Mouse (Mus musculus) layer of hippocampus, postnatal 14 days (tissue): ENCODE data around the gene Fam172a. TPM values are rescaled to one million over a fixed set of nuclear protein-coding genes. Genes with fewer than 3 reads are reported as not detected.
A peak's percentile ranks its signal among the peaks of the same experiment; 100 is the strongest.

ENCODE experiments used
- DNase-seq, 2 experiments: peaks; one replicate each; pipeline ENCODE4 v3.0.0; 2021 to 2022; ENCODE audit warnings: low spot score in 2 of 2, mixed read lengths in 1 of 2
- total RNA-seq, 2 experiments: library from RNA; stranded (reverse); gene quantifications; 2 replicates each; pipeline ENCODE4 v1.2.3; 2021

Gene Fam172a
- total RNA-seq, 2 experiments from 2014 or later: 39.0 to 40.7 TPM

DNA sequence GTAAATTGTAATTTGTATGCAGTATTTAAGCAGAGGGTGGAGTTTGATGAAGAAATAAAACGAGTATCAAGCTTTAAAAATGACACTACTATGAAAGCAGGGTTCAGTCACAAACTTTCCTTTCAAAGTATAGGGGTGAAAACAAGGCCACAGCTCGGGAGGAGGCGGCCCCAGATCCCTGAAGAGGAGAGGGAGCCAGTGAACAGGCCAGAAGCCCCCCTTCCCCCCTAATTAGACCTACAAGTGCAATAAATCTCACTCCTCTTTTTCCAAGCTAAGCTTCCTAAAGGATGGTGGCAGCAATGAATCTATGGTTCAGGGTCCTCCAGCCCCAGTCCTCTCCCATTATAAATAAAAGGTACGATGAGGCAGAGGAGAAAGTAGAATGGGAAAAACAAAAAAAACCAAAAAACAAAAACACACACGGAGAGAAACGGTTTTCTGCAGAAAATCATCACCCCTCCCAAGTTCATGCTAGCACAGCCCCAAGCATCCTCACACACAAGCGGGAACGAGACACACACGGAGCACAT, 495.5 kb downstream of the Fam172a start:
- peak in 1 of 2 experiments; percentile 37 for DNase-seq

DNA sequence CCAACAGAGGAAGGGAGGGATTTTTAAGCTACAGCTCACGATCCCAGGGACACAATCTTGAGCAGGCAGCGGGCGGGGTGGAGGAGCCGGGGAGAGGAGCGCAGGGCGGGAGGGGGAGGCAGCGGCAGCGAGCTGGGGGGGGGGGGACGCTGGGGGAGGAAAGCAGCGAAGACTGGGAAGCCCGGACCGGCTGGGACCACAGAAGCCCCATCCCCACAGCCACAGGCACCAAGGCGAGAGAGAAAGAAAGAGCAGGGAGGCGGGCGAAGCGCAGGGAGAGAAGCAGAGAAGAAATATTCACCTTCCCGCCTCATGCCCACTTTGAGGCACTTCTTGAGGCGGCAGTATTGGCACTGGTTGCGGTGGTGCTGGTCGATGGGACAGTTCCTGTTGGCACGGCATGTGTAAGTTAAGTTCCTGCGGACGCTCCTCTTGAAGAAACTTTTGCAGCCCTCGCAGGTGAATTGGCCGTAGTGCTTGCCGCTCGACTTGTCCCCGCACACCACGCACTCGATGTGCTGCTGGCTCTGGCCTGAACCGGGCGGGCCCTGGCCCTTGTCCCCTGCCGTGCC, 496.1 kb downstream of the Fam172a start:
- peak in 1 of 2 experiments; percentile 57 for DNase-seq

DNA sequence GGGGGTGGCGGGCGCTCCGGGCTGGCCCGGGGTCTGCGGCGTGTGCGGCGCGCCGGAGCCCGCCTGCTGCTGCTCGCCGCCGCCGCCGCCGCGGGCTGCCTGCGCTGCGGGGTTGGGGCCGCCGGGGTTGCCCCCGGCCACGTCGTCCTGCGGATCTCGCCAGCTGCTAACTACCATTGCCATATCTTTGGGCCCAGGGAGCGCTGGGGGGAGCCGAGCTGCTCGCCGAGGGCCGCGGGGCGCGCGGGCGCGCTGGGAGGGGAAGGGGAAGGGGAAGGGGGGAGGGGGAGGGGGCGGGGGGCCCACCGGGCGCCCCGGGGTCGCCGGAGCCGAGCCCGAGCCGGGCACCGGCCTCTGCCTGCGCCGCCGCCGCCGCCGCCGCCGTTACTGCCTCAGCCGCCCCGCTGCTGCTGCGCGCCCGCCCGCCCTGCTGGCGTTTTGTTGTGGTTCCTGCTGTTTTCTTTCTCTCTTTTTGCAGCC, 496.6 kb downstream of the Fam172a start:
- DNase-seq: peak in 1 of 2 experiments; percentile 43

DNA sequence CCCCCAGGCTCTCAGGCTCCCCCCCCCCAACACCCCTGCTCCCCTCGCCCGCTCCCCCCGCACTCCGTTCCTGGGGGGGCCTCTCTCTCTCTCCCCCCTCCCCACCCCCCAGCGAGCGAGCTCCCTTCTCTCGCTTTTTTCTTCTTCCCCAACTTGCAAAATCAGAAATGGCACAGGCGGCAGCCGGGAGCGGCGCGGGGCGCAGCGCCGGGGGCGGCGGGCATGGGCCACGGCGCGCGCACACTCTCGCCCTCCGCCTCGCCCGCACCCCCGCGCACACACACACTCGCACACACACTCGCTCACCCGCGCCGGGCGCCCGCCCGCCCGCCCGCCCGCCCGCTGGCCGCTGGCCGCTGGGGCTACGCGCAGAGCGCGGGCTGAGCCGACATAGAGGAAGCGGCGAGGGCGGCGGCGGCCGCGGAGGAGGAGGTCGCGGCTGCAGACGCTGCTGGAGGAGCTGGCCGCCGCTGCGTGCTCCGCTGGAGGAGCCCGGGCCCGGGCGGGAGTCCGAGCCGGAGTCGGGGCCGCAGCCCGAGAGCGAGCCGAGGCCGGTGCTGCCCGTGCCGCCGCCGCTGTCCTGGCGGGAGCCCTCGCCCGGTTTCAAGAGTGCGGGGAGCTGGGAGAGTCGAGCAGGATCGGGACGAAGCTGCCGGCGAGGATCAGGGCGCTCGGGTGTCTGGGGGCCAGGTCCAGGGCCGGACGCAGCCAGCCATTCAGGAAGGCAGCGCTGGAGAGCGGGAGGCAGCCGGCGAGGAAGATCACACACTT, 497.2 kb downstream of the Fam172a start:
- DNase-seq: peak in 1 of 2 experiments; percentile 64

DNA sequence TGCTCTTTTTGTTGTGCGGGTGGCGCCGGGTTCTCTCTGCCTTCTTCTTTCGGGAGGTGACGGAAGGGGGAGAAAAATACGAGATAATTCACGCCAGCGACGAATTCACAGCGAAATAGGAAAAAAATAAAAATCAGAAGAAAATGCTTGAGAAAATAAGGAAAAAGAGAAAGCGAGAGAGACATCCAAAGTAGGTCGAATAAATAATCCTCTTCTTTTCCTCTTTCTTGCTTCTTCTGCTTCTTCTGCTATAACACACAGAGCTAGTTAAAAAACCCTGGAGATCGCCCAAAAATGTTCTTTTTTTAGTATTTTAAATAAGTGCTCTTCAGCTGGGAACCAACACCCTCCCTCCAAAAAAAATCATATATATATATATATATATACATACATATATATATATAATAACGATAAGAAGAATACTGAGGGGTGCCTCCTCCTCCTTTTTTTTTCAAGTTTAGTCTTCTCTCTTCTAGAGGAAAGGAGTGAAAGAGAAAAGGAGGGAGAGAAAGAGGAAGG, 497.9 kb downstream of the Fam172a start, which contains the start of gene Nr2f1:
TSS of gene Nr2f1 (minus strand) at position 116 of the 519 bp plus-strand sequence.
- DNase-seq: peak in 1 of 2 experiments; percentile 48

DNA sequence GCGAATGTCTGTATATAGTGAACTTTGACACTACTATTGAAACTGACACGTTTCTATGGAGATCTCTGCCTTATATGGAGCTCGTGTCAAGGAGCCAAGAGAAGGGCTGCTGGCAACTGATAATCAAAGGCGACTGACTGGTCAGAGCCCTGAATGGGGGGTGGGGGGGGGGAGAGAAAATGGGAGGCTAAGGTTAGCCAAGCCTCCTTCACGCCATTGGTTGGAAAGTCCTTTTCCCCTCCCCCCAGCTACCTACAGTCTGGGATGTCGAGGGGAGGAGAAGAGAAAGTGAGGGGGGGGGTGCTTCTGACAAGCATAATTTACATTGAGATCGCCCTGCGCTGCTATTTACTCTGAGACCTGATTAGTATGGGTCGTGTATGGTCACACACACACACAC, 498.6 kb downstream of the Fam172a start:
- peak; percentile 59 to 82 for DNase-seq

DNA sequence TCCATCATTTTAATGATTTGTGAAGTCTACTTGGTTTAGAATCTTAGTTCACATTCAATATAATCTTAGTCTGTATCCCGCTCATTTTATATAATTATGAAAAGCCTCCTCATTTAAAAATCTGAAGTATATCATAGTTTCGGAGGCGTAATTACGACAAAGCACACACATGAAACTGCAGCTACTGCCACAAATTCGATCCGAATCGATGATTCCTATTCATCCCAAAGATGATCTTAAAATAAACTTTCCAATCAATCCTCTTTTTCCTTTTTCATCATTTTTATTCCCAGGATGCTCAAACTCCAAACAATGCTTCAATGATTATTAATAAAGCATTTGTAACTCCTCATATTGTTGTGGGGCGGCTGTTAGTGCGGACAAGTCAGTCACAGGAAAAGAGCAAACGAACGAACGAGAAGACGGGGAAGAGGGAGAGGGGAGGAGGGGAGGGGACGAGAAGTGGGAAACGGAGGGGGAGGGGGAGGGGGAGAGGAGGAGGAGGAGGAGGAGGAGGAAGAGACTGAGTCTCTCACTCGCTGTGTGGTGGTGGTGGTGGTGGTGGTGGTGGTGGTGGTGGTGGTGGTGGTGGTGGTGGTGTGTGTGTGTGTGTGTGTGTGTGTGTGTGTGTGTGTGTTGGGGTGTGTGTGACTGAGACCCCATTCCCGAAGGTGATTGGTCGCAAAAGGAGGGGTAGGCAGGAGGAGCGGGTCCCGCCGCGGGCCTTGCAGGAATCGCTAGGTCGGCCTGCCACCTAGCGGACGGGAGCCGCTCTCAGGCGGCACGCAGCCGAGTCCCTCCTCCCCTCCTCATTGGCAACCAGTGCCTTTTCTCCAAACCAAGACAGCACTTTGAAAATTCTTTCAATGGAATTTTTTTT, 499.4 kb downstream of the Fam172a start:
- DNase-seq: peak; percentile 91 to 96

DNA sequence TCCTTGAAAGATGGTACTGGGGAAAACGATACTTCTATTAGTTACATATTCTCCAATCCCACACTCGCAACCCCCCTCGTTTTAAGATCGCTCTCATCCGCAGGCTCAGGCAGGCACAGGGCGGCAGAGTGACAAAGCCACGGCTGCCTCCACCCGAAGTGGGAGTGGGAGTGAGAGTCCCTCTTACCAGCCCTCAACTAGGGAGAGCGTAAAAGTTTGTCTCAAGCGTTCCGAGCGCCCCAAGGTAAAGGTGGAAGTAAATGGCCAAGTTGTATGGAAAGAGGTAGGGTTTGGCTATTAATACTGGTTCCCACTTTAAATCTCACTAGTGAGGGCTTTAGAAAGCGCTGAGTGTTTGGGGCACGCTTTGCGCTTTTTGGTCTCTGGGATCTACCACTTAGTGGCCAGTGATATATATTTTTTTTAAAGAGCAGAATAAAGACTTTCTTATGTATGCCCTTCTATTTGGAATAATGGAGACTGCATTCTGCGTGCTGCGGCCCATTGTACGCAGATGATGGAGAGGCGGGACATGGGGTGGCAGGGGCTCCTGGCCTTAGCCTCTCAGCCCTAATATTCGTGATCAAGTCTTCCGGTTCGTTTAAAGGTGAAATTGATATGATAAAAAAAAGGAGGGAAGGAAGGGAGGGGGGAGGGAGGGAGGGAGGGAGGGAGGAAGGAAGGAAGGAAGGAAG, 500.2 kb downstream of the Fam172a start:
- DNase-seq: no peak

DNA sequence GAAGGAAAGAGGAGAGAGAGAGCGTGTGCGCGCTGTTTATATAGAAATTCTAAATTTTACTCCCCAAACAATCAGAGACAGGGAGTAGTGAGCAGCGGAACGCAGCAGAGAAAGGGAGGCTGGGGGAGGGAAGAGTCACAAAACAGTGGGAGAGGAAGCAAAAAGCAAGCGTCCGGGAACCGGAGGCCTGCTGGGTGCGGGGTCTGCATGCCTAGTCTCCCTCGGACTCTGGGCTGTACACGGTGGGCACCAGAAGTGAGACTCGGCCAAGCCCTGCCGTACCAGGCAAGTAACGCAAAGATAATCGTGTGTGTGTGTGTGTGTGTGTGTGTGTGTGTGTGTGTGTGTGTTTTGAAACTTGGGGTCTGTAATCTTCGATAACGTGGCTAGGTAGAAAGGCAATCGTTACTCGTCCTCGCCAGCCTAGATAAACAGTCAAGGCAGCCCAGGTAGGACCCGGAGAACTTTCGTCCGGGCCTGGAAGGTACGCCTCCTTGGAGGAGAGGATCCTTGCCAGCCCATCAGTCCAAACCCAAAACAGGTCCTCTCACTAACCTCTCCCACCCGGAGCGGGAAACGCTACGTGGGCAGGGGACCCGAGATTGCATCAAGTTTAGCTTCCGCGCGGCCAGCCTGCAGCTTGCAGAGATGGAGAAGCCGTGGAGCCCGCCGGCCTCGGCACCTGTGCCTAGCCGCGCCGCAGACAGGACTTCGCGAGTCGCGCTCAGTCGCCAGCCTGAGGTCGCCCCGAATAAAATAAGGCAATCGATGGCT, 500.9 kb downstream of the Fam172a start:
- peak; percentile 65 to 75 for DNase-seq

DNA sequence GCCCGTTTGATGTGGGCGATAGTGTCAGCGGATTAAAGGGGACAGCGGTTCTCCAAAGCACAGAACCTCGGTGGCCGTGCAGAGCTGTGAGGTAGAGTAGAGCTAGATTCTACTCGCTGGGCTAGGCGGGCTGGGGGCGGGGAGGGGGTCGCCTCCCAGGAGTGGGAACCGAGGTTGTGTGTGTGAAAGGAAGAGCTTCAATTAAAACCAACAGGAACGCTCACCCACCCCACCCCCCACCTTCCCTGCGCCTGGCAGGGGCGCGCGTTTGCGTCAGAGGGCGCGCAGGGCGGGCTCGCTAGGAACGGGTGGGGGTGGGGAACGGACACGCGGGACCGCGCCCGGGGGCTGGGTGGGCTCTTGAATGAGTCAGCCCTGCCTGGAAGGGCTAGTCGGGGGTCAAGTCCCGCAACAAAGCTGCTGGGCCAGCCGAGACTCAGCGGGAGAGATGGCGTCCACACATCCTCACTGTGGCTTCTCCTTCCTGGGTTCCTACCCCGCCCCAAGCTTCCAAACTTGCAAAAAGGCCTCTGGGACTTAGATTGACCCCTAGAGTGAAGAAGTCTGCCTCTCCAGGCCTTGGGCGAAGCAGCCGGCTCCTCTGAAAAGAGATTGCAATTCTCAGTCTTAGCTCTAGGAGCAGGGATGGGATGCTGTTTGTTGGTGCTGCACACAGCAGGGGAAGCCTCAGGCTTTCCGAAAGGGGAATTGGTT, 501.7 kb downstream of the Fam172a start:
- peak; percentile 81 to 90 for DNase-seq

DNA sequence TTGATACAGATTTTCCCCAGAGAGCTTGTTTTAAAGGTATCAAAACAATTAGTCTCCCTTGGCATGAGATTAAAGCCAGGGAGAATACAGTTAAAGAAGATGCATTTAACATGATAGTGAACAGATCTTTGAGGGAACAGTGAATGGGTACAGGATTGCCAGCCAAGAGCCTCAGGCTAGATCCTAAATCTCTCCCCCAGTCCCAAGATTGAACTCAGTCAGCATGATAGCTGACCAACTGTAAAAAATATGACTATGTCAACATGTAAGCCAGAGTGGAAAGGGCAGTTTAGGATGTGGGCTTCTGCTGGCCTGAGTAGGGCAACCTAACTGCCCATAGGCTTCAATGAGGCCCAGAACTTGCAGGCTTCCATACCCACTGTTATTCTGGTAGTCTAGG, 503.6 kb downstream of the Fam172a start:
- peak in 1 of 2 experiments; percentile 11 for DNase-seq

DNA sequence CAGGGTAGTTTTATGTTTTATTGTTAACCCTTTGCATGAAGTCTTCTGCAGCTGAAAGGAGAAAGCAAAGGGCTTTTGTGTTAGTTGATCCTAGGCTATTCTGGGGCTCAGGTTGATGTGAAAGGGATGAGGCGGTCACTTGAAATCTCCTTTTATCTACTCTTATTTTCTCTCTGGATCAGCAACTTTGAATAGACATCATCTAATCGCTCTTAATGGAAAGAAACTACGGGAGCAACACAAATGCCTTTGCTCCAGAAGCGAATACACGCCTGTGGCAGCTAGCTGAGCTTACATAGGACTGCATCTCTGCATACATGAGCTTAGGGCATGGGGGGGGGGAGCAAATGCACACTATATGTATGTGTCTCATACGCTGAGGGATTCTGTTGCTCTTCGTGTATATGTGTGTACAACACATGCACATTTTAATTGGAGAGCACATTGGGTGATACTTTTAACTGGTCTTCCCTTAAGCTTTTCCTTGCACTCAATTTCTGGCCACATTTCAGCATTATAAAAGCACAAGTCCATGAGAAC, 505.1 kb downstream of the Fam172a start:
- peak; percentile 13 to 16 for DNase-seq

DNA sequence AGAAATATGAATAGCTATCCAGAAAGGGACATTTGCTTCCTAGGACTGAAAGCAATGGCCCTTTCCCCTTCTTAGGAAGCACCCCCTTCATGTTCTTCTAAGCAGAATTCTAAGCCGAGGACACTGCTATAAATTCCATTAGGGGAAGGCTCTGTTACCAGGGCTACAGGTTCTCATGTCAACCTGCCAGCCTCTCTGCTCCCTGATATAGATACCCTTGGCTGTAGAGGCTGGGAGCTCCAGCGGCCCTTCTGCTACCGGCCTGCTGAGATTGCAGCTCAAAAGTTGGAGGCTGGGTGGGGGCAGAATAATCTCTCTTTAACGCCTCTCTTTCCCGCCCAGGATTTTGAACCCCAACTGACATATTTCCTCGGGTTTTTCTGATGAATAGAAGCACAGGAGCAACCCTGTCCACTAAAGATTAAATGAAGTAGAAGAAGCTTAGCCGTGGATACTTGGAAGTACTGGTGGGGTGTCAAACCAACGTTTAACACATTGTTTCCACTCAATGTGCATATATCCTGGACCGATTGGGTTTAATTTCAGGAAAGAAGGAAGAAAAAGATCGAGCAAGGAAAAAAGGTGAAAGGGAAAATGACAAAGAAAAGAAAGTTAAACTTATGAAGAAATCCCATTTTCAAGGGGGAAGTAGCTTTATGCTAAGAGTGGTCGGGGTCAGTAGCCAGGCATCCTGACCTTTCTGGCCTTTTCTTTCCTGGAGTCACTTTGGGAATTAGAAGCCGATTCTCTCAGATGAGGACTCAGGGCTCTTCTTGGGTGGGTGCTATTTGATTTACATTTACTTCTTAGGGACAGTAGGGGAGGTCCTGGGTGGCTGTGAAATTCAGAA, 506.2 kb downstream of the Fam172a start:
- peak; percentile 56 to 57 for DNase-seq

DNA sequence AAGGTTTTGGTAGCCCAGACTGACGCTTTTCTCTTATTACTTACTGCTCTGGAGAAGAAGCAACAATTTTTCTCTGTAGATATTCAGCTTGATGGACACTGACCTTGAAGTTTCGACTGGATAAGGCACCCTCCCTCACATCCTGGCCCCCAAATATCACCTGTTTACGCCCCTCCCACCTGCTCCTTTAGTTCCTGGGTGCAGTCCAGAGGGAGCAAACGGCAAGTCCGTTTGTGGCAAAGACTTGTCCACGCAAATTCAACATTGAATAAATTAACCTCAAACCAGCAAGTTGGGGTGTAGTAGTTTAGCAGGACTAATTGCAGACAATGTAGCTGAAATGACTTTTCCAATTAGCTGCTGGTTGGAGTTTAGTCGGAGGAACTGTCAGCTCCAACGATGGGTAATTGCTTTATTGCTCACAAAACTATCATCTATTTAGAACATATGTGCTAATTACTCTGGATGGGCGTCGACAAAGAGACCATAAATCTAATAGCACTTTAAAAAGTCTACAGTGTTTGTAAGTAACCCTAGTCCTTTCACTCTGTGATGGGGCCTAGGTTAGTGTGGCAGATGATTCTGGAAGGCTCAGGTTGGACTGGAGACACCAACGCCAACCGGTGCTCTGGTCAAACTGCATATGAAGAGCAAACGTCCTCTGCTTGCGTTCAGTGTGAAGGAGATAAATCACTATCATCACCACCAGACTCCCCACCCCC, 507.0 kb downstream of the Fam172a start:
- peak; percentile 15 to 19 for DNase-seq

DNA sequence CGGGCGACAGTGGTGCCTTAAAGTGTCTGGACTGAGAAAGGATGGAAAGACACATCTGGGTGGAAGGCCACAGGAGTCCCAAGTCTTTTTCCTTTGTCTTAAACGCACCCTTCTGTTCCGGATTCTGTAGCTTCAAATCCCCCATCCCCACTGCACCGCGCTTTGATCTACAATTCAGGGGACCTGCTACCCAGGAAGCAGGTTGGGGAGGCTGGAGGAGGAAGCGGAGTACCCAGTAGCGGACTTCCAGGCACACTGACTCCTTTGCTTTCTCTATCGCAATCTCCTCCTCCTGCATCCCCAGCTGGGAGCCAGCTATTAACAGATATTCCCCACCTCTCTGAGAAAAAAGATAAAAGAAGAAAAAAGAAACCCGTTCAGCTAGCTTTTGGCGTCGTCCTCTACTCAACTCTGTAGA, 507.8 kb downstream of the Fam172a start:
- no peak for DNase-seq

DNA sequence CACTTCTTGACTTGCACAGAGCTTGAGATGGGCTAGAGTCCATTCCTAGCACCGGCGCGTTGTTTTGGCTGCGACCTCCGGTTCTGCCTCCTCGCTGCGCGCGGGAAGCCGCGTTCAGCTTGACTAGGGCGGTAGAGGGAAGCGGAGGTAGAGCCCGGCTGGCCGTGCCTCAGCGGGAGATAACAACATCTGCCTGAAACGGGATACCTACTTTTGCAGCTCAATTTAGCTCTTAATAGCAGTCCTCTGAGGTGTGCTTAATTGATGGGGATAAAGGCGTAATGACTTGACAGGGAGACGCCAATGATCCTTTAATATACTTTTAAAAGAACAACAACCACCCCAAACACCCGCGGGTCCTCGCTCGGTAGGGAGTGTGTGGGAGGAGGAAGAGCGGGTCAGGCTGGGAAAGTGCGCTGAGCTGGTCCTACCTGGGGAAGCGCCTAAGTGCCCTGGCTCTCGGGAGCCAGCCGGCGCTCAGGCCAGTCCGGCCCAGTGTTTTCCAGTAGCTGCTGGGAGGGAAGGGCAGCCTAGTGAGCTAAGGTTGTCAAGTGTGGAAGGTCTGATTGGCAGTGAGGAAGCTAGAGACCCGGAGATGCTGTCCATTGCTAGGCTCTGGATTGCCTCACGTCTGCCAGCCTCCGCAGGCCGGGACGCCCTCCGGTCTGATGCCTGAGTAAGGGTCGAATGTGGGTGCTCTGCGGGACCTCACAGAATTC, 508.4 kb downstream of the Fam172a start:
- peak; percentile 67 to 71 for DNase-seq
